Mouse (Mus musculus): ENCODE data around the gene Snap29. TPM values are rescaled to one million over a fixed set of nuclear protein-coding genes. Genes with fewer than 3 reads are reported as not detected.

Gene Snap29
- 10 to 100 TPM; 14.9 to 16.9 TPM for total RNA-seq (2021)

- peak; percentile 99 for DNase-seq (ENCODE audit: low spot score)
- intact Hi-C loops (cut with DNase I), result no loop called here
Measured at GRCm38 (mm10) chr16:17405736-17406443, at the start of gene Snap29, which contains the start of gene Pi4ka. Gene Snap29, plus strand, starts transcription at chr16:17405986. Gene Pi4ka, minus strand, starts transcription at chr16:17406314.

- no peak for DNase-seq (ENCODE audit: low spot score)
- intact Hi-C loops (cut with DNase I), result no loop called here
Measured at GRCm38 (mm10) chr16:17356031-17356430, 49.8 kb upstream of the Snap29 start.

GRCm38 (mm10) chr16:17358787-17359186, 47.0 kb upstream of the Snap29 start:
- no peak for DNase-seq (ENCODE audit: low spot score)
- intact Hi-C loops (cut with DNase I), result no loop called here

GRCm38 (mm10) chr16:17382306-17382705, 23.5 kb upstream of the Snap29 start:
- intact Hi-C loops (cut with DNase I), result no loop called here
- DNase-seq (ENCODE audit: low spot score), result no peak

GRCm38 (mm10) chr16:17383594-17384326, 22.0 kb upstream of the Snap29 start:
- intact Hi-C loops (cut with DNase I), result no loop called here
- no peak for DNase-seq (ENCODE audit: low spot score)

GRCm38 (mm10) chr16:17392784-17393183, 13.0 kb upstream of the Snap29 start:
- DNase-seq (ENCODE audit: low spot score), result no peak
- intact Hi-C loops (cut with DNase I), result no loop called here

- intact Hi-C loops (cut with DNase I), result loop anchor here (1.0 to 2.0 kb wide), 3 partner anchors 29 to 128 kb away; partner anchors contain the start of genes Crkl and Thap7
- no peak for DNase-seq (ENCODE audit: low spot score)
Measured at GRCm38 (mm10) chr16:17402855-17403254, 2.9 kb upstream of the Snap29 start.

GRCm38 (mm10) chr16:17405271-17405696, 502 bp upstream of the Snap29 start:
- intact Hi-C loops (cut with DNase I), result no loop called here
- peak; percentile 47 for DNase-seq (ENCODE audit: low spot score)

GRCm38 (mm10) chr16:17406512-17407231, 886 bp downstream of the Snap29 start:
- DNase-seq (ENCODE audit: low spot score), result no peak
- intact Hi-C loops (cut with DNase I), result no loop called here

GRCm38 (mm10) chr16:17409046-17409445, 3.3 kb downstream of the Snap29 start:
- DNase-seq (ENCODE audit: low spot score), result no peak
- intact Hi-C loops (cut with DNase I), result no loop called here

GRCm38 (mm10) chr16:17410209-17410608, 4.4 kb downstream of the Snap29 start:
- no peak for DNase-seq (ENCODE audit: low spot score)

GRCm38 (mm10) chr16:17423021-17423420, 17.2 kb downstream of the Snap29 start:
- intact Hi-C loops (cut with DNase I), result no loop called here
- no peak for DNase-seq (ENCODE audit: low spot score)

More at GRCm38 (mm10) chr16:17410209-17410608, 4.4 kb downstream of the Snap29 start:
- intact Hi-C loops (cut with DNase I), result no loop called here

GRCm38 (mm10) chr16:17432576-17432975, 26.8 kb downstream of the Snap29 start:
- no peak for DNase-seq (ENCODE audit: low spot score)
- intact Hi-C loops (cut with DNase I), result loop anchor here (1.0 kb wide), 1 partner anchor 29 kb away; no protein-coding TSS in a partner anchor

GRCm38 (mm10) chr16:17451541-17452372, 46.0 kb downstream of the Snap29 start, which contains the start of gene Crkl:
Gene Crkl, plus strand, starts transcription at chr16:17451987.
- intact Hi-C loops (cut with DNase I), result loop anchor here (1.0 to 5.0 kb wide), 2 partner anchors 48 to 56 kb away; partner anchors contain the start of gene Lztr1
- DNase-seq (ENCODE audit: low spot score), result peak; percentile 97

GRCm38 (mm10) chr16:17452373-17452715, 46.6 kb downstream of the Snap29 start:
- intact Hi-C loops (cut with DNase I), result loop anchor here (5.0 kb wide), 1 partner anchor 55 kb away; the partner anchor contains the start of gene Lztr1

GRCm38 (mm10) chr16:17456901-17457300, 51.1 kb downstream of the Snap29 start:
- intact Hi-C loops (cut with DNase I), result no loop called here
- DNase-seq (ENCODE audit: low spot score), result no peak

More at GRCm38 (mm10) chr16:17452373-17452715, 46.6 kb downstream of the Snap29 start:
- peak; percentile 9 for DNase-seq (ENCODE audit: low spot score)

GRCm38 (mm10) chr16:17460254-17460653, 54.5 kb downstream of the Snap29 start:
- intact Hi-C loops (cut with DNase I), result no loop called here
- no peak for DNase-seq (ENCODE audit: low spot score)

- intact Hi-C loops (cut with DNase I), result no loop called here
- no peak for DNase-seq (ENCODE audit: low spot score)
Measured at GRCm38 (mm10) chr16:17461596-17461995, 55.8 kb downstream of the Snap29 start.

- intact Hi-C loops (cut with DNase I), result no loop called here
- DNase-seq (ENCODE audit: low spot score), result no peak
Measured at GRCm38 (mm10) chr16:17463184-17463583, 57.4 kb downstream of the Snap29 start.
